Mouse (Mus musculus) kidney, postnatal 0 days (tissue): ENCODE results near the gene Selenon. TPM values are rescaled to one million over a fixed set of nuclear protein-coding genes. Genes with fewer than 3 reads are reported as not detected.

Experiments
- ATAC-seq: fragments of 200-750 bp; cut with Nextera tagmentation; replicated peaks from 2 replicates; pipeline ENCODE4 v1.8.0; 2017; ENCODE audit warnings: low read depth, moderate number of reproducible peaks, moderate TSS enrichment, moderate library complexity; ENCODE audit not compliant: low FRiP score
- DNase-seq: peaks from one replicate; pipeline ENCODE4 v3.0.0-alpha.2; 2016; ENCODE audit warnings: low spot score
- H3K27ac ChIP-seq: fragments of 300-500 bp; sonication (generic); 2 replicates; pipeline ENCODE4 v1.5.1; 2014; ENCODE audit warnings: mild to moderate bottlenecking
- H3K27me3 ChIP-seq: fragments of 300-500 bp; sonication (generic); 2 replicates; pipeline ENCODE4 v1.6.1; 2014; ENCODE audit warnings: low read length, mixed read lengths; ENCODE audit not compliant: insufficient read depth
- H3K36me3 ChIP-seq: fragments of 300-500 bp; sonication (generic); 2 replicates; pipeline ENCODE4 v1.6.1; 2014; ENCODE audit warnings: low read length, mixed read lengths; ENCODE audit not compliant: insufficient read depth
- H3K4me1 ChIP-seq: fragments of 300-500 bp; sonication (generic); replicated peaks from 2 replicates; pipeline ENCODE4 v1.6.1; 2014; ENCODE audit warnings: antibody characterized with exemption, low read length, mixed read lengths; ENCODE audit not compliant: insufficient read depth
- H3K4me2 ChIP-seq: fragments of 300-500 bp; sonication (generic); 2 replicates; pipeline ENCODE4 v1.6.1; 2014; ENCODE audit warnings: mild to moderate bottlenecking, low read length, moderate library complexity, mixed read lengths
- H3K4me3 ChIP-seq: fragments of 300-500 bp; sonication (generic); replicated peaks from 2 replicates; pipeline ENCODE4 v1.5.1; 2014; ENCODE audit warnings: low read depth, low read length
- H3K9ac ChIP-seq: fragments of 300-500 bp; sonication (generic); 2 replicates; pipeline ENCODE4 v1.6.1; 2014; ENCODE audit warnings: low read depth, low read length
- H3K9me3 ChIP-seq: fragments of 300-500 bp; sonication (generic); replicated peaks from 2 replicates; pipeline ENCODE4 v1.6.1; 2016; ENCODE audit warnings: low read length, inconsistent platforms, mixed read lengths
- CTCF ChIP-seq: IDR thresholded peaks from 2 replicates; pipeline ENCODE4 v1.5.1; 2016; ENCODE audit warnings: antibody characterized with exemption, low read depth, mild to moderate bottlenecking, moderate library complexity
- WGBS: fragments of 180-500 bp; shearing (Covaris S2); extraction: QIAGEN DNeasy Blood & Tissue Kit; methylation state at CpG from one replicate; pipeline ENCODE4 v1.1.7; 2014; 5-methylcytosine and 5-hydroxymethylcytosine counted together
- polyA plus RNA-seq: library from polyadenylated mRNA; unstranded; fragments of >200 nt; fragmentation: Nextera tagmentation; extraction: Ambion mirVana; gene quantifications from 2 replicates; pipeline ENCODE4 v1.2.1, GENCODE M21; 2015

The Selenon gene
- polyA plus RNA-seq, 1 experiment from 2014 or later, result 27.9 TPM

DNA sequence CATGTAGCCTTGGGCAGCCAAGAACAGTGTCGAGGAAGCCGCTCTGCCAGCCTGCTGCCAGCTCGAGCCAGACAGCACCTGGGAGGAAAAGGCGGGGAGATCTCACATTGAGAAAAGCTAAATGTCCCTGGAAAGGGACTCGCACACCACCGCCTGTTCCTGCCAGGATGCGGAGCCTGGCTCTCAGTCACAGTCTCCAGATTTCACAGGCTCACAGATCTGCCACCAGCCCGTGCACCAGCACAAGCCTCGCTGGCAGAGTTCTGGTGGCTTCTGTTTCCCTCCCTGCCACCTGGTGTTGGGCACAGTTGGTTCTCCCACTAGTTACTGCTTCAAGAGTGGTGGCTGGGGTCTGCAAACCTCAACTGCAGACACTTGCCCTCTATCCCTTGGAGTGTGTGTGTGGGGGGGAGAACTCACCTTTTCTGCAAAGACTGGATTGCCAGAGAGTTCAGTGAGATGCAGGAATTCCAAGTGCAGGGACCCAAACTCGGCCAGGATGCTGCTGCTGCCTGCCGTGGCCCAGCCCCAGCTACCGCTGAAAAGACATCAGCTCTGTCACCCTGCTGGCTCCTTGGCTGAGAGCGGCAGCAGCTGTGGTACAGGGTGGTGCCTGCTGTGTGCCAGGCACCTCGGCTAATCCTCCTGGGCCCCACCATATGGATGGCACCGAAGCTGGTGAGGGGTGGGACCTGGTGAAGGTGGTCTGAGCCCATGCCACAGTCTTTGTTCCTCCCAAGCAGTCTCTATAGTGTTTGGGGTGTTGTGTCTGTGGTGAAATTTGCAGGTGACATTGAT lies 28.6 kb upstream of the Selenon start:
- Histone ChIP-seq H3K9ac (no peak overlapping the region), H3K9me3 (no peaks in the 10 kb centered on the region), H3K4me3 (no peak overlapping the region), H3K36me3 (no peaks in the 10 kb centered on the region), H3K4me1 (peaks cover 12% of the 10 kb centered on the region; the same call in 1 of the 2 replicates), H3K27me3 (no peaks in the 10 kb centered on the region), H3K4me2 (no peak overlapping the region), H3K27ac (no peak overlapping the region)
- no peak for DNase-seq
- TF ChIP-seq CTCF, result no peak
- 81% methylated on average over 15 of the region's 15 CpGs for WGBS
- ATAC-seq, result no peak

DNA sequence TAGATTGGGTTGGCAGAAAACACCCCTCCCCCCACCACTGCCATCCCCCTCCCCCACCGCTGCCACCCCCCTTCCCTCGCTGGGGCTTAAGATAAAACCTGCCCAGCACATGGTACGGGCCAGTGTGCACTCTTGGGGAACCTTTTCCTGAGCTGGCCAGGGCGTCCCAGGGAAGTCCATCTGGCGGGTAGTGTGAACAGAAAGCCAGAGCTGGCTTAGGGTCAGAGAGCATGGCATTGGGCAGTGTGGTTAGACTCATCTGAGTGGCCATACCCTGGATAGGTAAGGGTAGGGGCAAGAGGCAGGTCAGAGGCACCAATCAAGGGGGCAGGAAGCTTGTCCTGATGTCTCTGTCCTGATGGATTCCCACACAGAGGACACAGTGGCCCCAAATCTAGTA lies 27.7 kb upstream of the Selenon start:
- TF ChIP-seq CTCF, result no peak
- 0 out of 2 replicates have a peak, but pooled peaks have one; percentile 31 for ATAC-seq

DNA sequence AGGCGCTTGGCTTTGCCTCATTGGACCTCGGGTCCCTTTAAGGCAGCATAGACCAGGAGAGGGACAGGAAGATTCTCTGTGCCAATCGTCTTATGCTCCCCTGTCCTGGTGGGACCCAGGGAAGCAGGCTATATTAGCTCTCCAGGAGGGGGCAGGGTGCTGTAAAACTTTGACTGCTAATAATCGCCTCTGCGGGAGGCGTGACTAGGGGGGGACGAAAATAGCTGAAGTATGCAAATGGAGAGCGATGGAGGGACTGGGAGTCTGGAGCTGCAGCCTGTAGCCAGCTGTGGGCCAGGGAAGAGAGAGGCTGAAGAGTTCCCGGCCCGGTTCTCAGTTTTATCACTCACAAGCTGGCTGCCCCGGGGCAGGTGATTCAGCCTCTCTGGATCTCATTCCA lies 27.2 kb upstream of the Selenon start:
- ATAC-seq, result peak; percentile 62
- H3K9ac ChIP-seq, result no peak overlapping the region
- TF ChIP-seq CTCF, result peak; percentile 63
- H3K27ac ChIP-seq, result no peak overlapping the region
- WGBS, result 13% methylated on average over 11 of the region's 11 CpGs
- peak; percentile 84 for DNase-seq
- peak overlapping the region; percentile 28 for H3K4me2 ChIP-seq
- no peaks in the 10 kb centered on the region for H3K27me3 ChIP-seq
- peaks cover 12% of the 10 kb centered on the region; the same call in 1 of the 2 replicates for H3K4me1 ChIP-seq
- H3K36me3 ChIP-seq, result no peaks in the 10 kb centered on the region
- H3K9me3 ChIP-seq, result no peaks in the 10 kb centered on the region
- no peak overlapping the region for H3K4me3 ChIP-seq

More for the DNA sequence above, 27.7 kb upstream of the Selenon start:
- Histone ChIP-seq H3K27ac (no peak overlapping the region), H3K4me2 (peak overlapping the region; percentile 28), H3K36me3 (no peaks in the 10 kb centered on the region), H3K9me3 (no peaks in the 10 kb centered on the region), H3K27me3 (no peaks in the 10 kb centered on the region), H3K4me3 (no peak overlapping the region), H3K4me1 (peaks cover 12% of the 10 kb centered on the region; the same call in 1 of the 2 replicates), H3K9ac (no peak overlapping the region)
- DNase-seq, result no peak
- WGBS, result 32% methylated on average over 5 of the region's 5 CpGs

DNA sequence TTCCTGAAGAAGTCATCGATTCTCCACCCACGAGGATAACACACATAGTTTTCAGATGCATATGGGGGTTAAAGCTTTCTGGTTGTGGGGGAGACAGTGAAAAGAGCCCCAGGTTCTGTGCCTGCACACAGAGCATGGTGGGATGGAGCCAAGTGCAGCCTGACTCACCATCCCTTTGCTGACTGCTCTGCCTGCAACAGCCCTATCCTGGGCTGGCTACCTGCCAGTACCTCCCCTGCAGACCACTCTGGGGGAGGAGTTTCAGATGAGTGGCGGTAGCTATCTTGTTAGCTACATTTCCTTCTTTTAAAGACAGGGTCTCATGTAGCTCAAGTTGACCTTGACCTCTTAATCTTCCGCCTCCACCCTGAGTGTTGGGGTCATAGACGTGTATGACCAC lies 26.4 kb upstream of the Selenon start:
- no peaks in the 10 kb centered on the region for H3K36me3 ChIP-seq
- H3K4me2 ChIP-seq, result no peak overlapping the region
- WGBS, result 65% methylated on average over 5 of the region's 5 CpGs
- H3K9ac ChIP-seq, result no peak overlapping the region
- no peak overlapping the region for H3K27ac ChIP-seq
- no peak overlapping the region for H3K4me3 ChIP-seq
- peaks cover 12% of the 10 kb centered on the region; the same call in 1 of the 2 replicates for H3K4me1 ChIP-seq
- no peak for ATAC-seq
- no peak for DNase-seq
- no peaks in the 10 kb centered on the region for H3K27me3 ChIP-seq
- no peaks in the 10 kb centered on the region for H3K9me3 ChIP-seq
- no peak for TF ChIP-seq CTCF

DNA sequence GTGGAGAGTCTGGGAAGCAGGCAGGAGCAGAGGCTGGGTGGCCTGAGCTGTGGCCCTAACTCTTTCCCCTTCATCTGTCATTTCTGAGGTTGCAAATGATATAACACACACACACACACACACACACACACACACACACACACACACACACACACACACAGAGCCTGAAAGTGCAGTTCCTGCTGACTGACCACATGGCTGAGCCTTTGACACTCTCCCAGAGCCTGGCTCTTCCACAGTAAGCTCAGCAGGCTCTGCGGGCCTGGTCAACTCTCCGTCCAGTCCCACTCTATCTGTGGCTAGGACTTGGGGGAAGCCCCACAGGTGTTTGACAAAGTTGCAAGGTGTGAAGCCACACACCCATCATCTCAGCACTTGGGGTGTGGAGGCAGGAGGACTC lies 25.3 kb upstream of the Selenon start:
- Histone ChIP-seq H3K9me3 (no peaks in the 10 kb centered on the region), H3K36me3 (no peaks in the 10 kb centered on the region), H3K4me2 (no peak overlapping the region), H3K27ac (no peak overlapping the region), H3K4me3 (no peak overlapping the region), H3K4me1 (peaks cover 12% of the 10 kb centered on the region; the same call in 1 of the 2 replicates), H3K9ac (no peak overlapping the region), H3K27me3 (no peaks in the 10 kb centered on the region)
- no peak for TF ChIP-seq CTCF
- WGBS, result 82% methylated on average over 2 of the region's 2 CpGs
- ATAC-seq (no peak), DNase-seq (no peak)

DNA sequence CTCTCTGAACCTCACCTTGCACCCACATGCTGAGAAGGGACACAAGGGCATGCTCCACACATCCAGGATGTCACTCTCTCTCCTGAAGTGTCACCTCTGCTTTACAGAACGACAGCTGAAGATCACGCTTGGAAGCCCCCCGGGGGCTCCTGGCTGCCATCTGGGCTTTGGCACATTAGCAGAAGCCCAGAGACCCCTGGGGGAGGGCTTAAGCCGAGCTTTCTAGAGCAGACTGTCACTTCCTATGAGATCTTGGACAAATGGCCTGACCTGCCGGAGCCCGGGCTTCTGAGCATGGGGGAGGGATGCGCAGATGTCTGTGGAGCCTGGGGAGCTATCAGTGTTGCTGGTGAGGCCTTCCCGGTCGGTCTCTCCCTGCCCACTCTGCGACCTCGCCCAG lies 23.5 kb upstream of the Selenon start:
- Histone ChIP-seq H3K4me2 (no peak overlapping the region), H3K9me3 (no peaks in the 10 kb centered on the region), H3K4me1 (peaks cover 12% of the 10 kb centered on the region; the same call in 1 of the 2 replicates), H3K9ac (no peak overlapping the region), H3K36me3 (no peaks in the 10 kb centered on the region), H3K27me3 (no peaks in the 10 kb centered on the region), H3K27ac (no peak overlapping the region), H3K4me3 (no peak overlapping the region)
- ATAC-seq (no peak), DNase-seq (no peak)
- 43% methylated on average over 11 of the region's 11 CpGs for WGBS
- no peak for TF ChIP-seq CTCF
